Mouse (Mus musculus) embryonic fibroblast, embryonic 13.5 days (primary cell): ENCODE data around the gene Fbn1.

ENCODE experiments used
- CTCF ChIP-seq: IDR thresholded peaks from 2 replicates; pipeline ENCODE4 v1.5.1; 2011; ENCODE audit warnings: mild to moderate bottlenecking, control low read depth, low read length, moderate library complexity, borderline replicate concordance; ENCODE audit not compliant: insufficient read depth
- POLR2A ChIP-seq: IDR thresholded peaks from 2 replicates; pipeline ENCODE4 v1.6.1; 2011; ENCODE audit warnings: low read depth, mild to moderate bottlenecking, control low read depth, low read length, moderate library complexity

DNA sequence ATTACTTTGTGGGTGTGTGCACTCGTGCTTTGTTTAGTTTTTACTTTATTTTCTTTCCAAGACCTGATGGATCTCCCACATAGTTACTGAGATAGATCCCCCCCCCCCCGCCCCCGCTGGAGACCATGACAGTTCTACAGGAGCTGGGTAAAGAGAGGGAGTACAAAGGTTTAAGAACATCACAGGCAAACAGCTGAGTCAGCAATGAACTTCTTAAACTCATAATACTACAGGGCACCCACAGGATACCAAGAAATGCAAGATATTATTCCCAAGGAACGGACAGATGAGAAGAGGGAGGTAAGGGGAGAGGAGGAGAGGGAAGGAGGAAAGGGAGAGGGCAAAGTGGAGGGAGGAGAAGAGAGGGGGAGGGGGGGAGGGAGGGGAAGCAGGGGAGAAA lies 4.8 kb upstream of the Fbn1 start:
- TF ChIP-seq CTCF = no peak
- no peak for TF ChIP-seq POLR2A
